Mouse (Mus musculus) heart, adult 18-20 months (tissue): ENCODE measurements around the gene Zdhhc14. TPM values are rescaled to one million over a fixed set of nuclear protein-coding genes. Genes with fewer than 3 reads are reported as not detected.
A peak's percentile ranks its signal among the peaks of the same experiment; 100 is the strongest.

ENCODE experiments used
- DNase-seq, 2 experiments: peaks; one replicate each; pipeline ENCODE4 v3.0.0; 2021 to 2022; ENCODE audit warnings: mixed read lengths in 1 of 2
- total RNA-seq, 2 experiments: library from RNA; stranded (reverse); gene quantifications; 2 replicates each; pipeline ENCODE4 v1.2.3; 2021

Zdhhc14 gene
- total RNA-seq, 2 experiments from 2014 or later = 4.5 to 5.7 TPM

DNA sequence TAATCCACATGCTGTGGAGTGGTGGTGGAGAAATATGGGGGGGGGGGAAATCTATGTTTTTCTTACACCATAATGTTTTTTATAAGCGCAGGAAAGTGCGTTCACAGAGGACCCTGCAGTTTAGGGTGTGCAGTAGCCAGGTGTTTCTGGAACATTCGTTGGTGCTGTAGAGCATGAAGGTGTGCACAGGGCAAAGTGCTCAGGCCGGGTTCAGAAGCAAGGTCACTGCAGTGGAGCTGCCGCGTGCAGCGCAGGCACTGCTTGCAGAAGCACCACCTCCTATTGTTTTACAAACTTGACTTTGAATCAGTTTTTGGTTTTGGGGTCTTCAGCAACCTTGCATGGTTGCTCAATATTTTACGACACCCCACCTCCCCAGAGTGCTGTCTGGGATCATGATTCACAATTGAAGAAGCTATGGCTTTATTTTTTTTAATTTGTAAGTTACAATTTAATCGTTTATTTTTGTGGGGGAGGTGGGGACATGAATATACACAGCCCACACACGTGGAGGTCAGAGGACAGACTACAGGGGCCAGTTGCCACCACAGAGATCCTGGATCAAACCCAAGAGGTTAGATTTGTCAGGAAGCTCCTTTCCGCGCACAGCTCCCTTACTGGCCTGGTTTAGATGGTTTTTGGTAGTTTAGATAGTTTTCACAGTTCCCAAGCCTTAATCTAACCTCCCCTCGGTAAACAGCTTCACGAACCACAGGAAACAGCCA lies 59.8 kb downstream of the Zdhhc14 start:
- no peak for DNase-seq

DNA sequence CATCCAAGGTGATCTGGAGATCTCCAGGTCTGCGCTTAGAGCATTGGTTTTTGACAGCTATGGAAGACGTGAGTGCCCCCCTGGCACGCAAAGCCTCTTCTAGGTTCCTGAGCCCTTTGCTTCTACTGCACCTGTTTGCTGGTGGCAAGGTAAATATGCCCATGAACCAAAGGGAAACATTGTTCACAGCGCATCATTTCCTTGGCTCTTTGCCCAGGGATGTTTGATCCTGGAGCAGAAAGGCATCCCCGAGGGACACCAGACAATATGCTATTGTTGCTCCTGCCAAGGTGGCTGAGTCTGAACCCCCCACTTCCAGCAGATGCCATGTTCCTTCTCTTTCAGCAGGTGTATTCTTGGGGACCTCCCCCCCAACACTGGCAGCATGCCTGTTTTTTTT lies 61.2 kb downstream of the Zdhhc14 start:
- no peak for DNase-seq

DNA sequence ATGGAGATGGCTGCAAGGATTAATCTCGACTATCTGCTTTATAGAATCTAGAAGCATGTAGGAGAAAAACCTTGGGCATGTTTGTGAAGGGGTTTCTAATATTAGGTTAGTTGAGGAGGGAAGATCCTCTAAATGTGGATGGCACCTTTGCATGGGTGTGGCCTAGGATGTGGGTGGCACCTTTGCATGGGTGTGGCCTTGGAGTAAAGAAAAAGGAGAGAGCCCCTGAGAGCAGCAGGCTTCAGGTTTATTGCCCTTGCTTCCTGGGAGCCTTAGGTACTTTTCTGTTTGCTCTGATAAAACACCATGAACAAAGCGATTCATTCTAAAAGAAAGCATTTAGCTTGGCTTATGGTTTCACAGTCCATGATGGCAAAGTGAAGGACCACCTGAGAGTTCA lies 62.2 kb downstream of the Zdhhc14 start:
- DNase-seq = no peak

DNA sequence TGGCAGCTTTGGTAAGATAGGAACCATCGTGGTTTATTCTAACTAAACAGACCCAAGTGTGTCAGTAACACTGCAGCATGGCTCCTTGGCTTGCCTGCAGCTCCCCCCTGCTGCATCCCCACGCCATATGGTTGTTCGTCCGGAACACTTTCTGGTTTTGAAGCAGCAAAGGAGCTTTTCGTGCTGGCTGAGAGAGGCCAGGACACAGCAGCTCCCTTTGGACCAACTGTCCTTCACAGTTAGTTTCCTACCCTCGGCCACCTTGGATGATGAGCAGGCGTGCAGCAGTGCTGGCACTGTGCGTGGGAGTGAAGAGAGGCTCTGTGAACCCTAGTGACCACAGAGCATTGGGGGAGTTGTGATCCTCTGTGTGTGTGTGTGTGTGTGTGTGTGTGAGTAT lies 64.2 kb downstream of the Zdhhc14 start:
- no peak for DNase-seq

DNA sequence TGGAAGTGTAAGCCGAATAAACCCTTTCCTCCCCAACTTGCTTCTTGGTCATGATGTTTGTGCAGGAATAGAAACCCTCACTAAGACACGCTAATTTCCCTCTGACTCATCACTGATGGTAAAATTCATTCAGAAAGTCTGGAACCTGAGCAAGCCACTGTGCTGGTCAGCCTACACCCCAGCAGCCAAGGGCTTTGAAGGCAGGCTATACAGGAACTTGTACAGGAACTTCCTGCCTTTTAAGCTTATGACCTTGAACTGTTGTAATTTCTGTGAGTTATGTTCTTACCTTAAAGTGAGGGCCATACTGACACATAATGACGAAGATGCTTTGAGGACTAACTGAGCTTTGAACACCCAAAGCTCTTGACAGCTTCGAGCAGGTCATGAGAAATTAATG lies 67.9 kb downstream of the Zdhhc14 start:
- DNase-seq = no peak

DNA sequence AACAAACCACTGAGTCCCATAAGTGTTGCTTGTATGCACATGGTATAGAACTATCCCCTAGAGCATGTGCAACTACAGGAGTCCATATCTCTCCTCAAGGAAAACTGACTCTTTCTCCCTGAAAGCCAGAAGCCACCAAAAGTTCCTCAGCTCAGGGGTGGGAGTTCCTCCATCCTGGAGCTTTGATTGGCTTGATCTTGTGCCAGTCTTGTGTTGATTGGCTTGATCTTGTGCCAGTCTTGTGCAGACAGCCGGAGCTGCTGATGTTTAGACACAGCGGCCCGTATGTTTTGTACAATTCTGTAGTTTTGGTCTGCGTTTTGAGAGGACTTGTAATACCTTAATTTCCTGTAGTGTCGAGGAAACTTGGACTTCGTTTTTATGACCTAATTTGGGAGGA lies 70.8 kb downstream of the Zdhhc14 start:
- DNase-seq = no peak

DNA sequence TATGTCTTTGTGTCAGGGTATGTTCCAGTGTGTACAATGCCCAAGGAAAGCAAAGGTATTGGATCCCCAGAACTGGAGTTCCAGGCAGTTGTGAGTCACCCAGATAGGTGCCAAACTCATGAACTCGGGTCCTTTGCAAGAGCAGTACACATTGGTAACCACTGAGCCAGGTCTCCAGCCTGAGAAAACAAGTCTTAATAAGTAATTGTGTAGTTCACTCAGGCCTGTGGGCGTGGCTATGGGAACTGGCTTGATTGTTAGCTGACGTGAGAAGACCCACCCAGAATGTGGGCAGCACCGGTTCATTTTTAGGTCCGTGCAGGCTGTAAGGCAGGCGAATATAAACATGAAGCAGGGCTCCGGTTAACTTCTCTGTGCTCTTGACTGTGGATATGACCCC lies 73.6 kb downstream of the Zdhhc14 start:
- DNase-seq = no peak

DNA sequence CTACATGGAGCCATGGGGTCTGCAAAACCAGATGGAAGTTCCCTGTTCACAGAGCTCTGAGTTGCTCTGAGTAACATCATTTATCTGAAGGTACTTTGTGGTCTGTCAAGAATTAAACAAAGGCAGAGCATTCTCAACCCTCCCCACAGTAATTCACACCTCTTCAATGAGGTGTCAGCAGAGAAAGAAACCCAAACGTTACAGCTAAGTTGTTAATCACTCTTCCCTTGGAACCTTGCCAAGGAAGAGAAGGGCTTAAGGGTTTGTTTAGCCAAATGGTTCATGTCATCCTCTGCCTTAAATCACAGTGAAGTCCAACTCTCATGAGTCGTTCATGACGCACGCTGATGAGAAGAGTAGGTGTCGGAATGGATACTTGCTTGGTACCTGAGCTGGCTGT lies 75.6 kb downstream of the Zdhhc14 start:
- DNase-seq = no peak

DNA sequence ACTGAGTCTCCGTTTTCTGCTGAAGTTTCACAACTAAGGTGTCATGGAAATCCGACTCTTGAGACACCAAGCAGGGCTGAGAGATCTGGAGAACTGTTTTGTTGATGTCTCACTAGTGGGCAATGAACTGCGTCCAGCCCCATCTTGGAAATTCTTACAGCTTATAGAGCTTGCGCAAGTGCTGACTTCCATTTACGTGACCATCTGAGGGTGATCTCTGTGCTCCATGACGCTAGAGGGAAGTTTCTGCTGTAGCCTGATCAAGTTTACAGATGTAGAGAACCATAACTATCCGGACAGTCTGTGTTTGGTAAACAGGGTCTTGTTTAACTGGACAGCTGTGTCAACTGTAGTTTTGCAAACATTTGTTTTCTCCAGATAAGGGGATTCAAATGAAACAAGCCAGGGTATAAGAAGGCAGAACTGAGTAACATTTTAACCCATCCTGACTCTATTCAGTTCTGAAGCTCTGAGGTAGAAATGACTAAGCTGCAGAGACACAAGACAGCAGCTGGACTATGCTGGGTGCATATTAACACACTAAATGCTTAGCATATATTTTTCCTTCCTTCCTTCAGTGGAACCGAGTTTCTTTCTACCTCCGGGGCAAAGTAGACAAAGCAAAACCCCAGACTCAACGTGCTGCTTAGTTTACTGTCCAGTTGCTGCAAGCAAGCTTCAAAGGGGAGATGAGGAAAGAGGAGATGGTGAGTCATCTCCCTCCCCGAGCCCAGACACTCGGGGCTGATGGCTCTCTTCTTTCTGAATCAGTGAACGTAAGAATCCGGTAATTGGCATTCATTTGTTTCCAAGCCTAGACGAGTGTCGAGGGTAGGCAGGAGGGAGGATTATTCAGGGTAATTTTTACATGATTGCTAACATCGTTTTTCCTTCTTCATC lies 77.0 kb downstream of the Zdhhc14 start:
- DNase-seq = peak in 1 of 2 experiments; percentile 39

DNA sequence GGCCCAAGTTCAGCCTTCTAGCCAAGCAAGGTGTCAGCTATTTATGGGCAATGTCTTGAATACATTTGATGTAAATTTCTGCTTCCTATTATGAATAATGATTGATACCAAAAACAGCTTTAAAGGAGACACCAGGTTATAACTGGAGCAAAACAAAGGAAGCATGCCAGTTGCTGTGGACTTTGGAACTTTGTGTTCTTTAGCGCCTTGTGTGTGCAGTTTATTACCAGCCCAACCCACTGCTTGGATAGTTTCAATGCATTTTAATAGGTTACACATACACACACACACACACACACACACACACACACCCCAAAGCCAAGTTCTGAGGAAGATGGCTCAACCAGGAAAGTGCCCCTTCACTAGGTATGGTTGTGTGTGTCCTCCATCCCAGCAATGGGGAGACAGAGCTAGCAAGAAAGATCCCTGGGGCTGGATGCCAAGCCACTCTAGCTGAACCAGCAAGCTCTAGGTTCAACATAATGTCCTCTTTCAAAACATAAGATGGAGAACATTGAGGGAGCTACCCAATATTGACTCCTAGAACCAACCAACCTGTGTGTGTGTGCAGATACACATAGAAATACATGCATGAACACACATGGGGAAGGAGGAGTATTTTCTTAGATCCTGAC lies 79.9 kb downstream of the Zdhhc14 start:
- DNase-seq = no peak

DNA sequence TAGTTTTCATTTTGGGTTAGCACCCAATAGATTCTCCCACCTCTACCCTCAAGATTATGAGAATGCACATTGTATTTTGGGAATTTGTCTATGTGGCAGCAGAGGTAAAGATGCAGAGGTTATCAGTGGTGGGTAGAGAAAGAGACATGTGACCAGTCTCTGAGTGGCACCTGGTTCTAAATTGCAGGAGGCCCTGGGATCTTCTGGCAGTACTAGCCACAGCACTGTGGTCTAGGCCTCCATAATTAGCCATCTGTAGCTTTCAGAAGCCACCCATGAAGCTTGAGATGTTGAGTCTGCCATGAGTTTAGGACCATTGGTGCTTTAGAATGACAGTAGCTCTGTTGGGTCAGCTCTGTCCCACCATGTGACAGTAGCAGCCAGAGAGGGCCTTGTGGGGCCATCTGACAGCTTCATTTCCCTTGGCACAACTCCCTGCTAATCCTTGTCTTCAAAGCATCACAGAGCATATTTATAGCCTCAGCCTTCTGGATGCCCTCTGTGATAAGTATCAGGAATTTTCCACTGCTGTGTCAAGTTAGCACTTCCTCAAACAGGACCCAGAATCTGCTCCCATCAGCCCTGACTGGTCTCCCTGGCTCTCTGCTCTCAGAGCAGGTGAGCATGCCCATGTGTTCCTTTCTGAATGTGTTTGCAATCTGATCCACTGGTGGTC lies 80.5 kb downstream of the Zdhhc14 start:
- peak; percentile 27 to 68 for DNase-seq

DNA sequence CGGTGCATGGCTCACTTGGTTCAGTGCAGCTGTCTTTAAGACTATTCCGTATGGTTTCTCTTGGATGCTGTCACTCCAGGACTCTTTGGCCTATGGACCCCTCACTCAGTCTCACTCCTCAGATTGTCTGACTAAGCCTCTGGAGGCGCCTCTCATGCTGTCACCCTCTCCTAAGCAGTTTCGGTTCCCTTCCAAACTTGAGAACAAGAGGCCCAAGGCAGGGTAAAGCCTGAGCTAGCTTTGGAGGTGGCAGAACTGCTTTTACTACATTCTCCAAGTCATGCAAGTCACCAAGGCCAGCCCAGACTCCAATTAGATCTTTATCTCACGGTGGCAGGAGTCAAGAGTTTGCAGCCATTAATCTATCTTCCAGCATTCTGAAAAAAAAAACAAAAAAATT lies 82.3 kb downstream of the Zdhhc14 start:
- DNase-seq = peak; percentile 29 to 58

DNA sequence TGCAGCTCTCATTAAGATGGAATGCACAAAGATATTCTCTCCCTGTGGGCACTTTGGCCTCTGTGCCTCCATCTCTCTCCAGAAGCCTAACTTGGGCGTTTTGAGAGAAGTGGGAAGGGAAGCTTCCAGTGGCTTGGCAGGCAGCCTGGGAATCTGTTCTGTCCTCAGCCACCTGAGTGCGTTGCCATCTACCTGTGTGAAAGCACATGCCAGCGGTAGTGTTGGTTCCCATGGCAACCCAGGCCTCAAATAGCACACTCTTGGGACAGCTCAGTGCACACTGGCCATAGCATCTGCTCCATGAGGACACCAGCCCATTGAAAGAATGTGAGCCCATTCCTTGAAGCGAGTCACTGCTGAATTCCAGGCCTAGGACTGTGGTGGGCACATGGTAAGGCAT lies 83.2 kb downstream of the Zdhhc14 start:
- DNase-seq = no peak

DNA sequence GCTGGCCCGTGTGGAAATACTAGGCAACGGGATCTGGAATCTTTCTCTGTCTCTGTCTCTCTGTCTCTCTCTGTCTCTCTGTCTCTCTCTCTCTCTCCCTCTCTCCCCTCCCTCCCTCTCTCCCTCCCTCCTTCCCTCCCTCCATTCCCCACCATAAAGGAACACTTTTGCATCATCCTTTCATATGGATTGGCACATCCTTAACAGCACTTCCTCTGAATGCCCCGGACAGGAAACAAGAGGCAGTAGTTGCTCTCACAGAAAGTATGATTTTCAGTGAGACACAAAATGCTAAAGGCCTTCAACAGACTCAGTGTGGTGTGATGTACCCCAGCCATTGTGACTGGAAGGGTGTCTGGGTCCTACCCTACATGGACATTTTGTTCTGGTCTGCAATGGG lies 89.9 kb downstream of the Zdhhc14 start:
- DNase-seq = no peak

DNA sequence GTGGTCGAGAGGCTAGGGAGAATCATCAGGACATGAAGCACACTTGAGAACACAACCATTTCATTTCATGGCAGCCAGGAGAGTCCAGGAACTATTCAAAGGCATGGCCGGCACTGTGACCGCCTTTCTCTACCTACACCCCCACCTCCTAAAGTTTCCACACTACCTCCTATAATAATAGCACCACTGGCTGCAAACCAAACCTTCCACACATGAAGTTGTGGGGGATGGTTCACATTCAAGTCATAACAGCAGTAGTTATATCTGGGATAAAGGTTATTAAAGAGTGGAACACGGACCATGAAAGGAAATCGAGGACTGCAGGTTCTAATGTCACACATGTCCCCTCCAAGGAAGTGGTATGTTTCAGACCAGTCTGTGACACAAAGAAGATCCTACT lies 90.6 kb downstream of the Zdhhc14 start:
- DNase-seq = peak; percentile 50

DNA sequence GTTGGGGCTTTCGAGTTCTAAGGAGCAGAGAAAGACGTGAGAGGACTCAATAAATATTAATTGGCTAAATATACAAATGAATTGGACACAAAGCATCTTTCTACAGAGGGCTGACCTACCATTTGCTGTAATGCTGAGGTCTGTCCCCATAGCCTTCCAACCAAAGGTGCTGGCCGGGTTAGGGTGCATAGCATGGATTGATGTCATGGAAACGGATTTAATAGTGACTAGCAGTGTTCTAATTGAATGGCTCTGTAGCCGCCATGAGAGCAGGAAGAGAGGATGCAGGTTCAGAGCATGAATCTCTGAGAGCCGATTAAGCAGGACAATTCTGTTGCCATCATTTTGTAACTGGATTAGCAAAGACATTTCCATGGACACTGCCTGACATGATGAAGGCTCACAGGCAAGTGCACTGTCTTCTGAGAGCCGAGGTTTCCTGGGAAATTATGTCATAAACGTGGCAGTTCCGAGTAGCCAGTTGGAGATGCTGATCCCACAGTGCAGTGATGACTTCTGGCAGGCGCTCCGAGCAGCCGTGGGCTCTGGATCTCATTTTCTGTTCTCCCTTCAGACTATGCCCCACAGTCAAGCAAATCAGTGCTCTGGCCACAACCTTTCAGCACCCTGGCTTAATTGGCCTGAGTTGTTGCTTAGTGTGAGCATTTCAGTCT lies 91.3 kb downstream of the Zdhhc14 start:
- DNase-seq = peak in 1 of 2 experiments; percentile 26

DNA sequence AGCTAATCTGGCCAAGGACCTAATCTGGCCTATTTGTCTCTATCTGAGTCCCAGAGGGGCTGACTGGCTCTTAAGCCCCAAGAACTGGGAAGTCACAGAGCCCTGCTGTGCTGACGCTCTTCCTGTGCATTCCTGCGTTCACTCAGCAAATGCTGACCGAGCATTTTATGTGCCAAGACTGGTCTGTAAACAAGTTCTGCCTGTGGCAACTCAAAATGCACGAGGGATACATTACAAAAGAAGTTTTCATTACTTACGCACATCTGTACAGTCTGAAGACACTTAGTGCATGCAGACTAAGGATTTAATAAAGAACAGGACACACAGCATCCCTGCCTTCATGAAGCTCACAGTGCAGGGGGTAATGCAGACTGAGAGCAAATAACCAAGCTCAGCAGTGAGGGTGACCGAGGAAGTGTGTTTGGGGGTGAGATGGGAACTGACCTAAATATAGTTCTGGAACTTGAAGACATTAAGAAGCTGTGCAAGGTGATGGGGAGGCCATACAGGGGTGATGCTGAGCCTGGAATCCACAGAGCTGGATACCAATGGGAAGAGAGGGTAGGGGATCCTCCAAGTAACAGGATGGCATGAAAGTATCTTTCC lies 99.3 kb downstream of the Zdhhc14 start:
- peak; percentile 33 to 81 for DNase-seq

DNA sequence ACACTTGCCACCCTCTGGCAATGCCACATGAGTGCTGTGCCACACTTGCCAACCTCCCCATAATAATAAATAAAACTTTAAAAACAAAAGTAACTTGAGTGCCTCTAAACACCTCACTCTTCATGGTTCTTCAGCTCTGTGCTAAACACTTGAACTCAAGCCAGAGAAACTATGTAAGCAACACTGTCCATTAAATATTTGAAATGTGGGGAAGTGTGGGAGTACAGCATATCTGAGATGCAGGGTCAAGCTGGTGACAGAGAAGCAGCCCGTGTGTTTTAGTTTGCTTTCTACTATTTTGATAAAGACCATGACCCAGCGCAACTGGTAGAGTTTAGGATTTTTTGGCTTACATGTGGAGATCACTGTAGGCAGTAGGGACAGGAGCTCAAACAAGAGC lies 100.7 kb downstream of the Zdhhc14 start:
- no peak for DNase-seq

DNA sequence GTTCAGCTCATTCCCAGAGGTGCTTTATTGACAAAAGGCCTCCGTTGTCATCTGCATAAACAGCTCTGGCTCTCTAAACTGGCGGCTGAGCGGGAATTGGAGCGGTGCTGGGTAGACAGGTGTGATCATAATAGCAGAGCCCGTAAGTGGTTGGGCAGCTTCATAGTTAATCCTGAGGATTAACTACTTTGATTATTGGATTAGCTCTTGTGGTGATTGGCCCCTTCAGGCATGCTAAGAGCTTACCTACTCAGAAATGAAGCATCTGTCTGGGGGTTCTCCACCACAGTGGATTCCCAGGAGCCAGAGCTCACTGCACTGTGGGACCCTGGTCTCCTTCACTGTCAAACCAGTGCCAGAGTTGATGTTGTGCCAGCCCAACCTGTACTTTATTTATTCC lies 102.7 kb downstream of the Zdhhc14 start:
- no peak for DNase-seq

DNA sequence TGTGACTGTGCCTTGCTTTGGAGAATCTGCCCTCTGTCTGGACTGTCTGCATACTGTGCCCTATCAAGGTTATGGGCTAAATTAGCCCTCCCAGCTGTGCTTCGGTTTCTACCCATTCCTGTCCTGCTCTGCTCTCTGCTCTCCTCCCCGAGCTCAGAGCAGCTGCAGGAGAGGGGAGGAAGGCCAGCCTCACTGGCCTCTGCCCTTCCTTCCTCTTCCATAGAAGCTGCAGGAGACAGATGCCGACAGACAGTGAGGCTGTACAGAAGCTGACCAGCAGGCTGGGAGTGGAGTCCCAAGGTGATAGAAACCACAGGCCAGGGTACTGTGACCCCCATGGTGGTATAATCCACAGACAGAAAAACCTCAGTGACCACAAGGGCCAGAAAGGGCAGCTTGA lies 104.1 kb downstream of the Zdhhc14 start:
- peak; percentile 45 to 61 for DNase-seq

DNA sequence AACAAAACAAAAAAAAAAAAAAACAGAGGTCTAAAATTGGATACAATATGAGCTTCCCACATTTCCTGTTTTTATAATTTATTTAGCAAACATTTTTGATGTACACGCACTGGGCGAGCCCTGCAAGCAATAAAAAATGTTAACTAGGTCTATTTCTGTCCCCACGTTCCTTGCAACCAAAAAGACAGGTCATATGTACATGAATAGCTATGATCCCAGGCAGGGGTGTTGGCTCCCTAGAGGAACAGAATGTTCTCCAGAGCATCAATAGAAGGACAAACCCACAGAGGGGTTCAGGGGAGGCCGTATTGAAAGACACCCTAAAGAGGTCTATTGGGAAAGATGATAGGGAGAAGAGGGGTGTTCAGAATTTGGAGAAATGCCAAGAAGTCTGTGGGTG lies 106.6 kb downstream of the Zdhhc14 start:
- DNase-seq = peak in 1 of 2 experiments; percentile 26
